Mouse (Mus musculus) gastrocnemius, postnatal 10 days (tissue): Measurements from ENCODE around the gene Olfr504. TPM values are rescaled to one million over a fixed set of nuclear protein-coding genes. Genes with fewer than 3 reads are reported as not detected.
"Not testable (repeated sequence)": the region's sequence is repeated elsewhere in the genome, so short reads cannot be mapped to it uniquely, and the experiment has no call there.

Experiments used
- DNase-seq: peaks from one replicate; pipeline ENCODE4 v3.0.0; 2021; ENCODE audit warnings: mixed read lengths
- long read RNA-seq, 2 experiments: library from polyadenylated mRNA; stranded (forward); transcript quantifications; one replicate each; pipeline ENCODE4 v2.0.0; 2021
- total RNA-seq, 2 experiments: library from RNA; stranded (reverse); gene quantifications; 2 replicates each; pipeline ENCODE4 v1.2.3; 2021

The Olfr504 gene
- total RNA-seq: not detected
- long read RNA-seq, experiment 1: 0 reads
- long read RNA-seq, experiment 2: 0 reads

GRCm38 (mm10) chr7:108565693-108566092 lies at the start of gene Olfr504:
Gene Olfr504, minus strand, starts transcription at chr7:108565793.
- DNase-seq: no peak

DNA sequence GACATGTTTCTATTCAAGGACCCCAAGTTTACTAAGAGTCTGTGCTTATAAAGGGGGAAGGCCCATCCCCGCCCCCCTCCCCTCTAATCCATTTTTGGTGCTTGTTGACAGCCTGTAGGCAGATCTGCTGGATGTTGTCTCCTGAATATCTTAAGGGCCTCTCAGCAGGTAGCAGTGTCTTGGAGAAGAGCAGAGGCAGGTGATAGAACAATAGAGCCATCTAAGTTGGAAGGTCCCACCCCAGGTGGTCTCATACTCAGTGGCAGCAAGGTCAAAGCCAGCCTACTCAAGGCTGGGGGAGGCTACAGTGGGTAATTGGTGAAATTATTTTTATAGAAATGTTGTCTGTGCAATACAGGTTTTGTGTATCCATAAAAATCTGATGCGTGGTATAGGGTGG lies 48.5 kb upstream of the Olfr504 start:
- DNase-seq: no peak

DNA sequence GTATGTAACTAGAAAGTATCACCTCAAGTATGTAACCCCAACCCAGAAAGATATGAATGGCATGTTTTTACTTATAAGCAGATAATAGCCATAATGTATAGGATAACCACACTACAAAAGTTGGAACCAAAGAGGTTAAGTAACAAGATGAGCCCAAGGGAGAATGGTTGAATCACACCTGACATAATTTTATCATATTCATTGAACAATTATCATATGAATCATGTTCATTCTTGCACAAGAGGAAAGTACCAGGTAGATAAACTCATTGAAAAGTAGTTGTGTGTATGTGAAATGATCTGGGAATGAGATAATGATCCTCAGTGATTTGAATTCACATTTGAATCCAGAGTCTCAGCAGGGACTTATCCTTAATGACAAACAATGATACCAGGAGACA lies 44.9 kb upstream of the Olfr504 start, which contains the start of gene Olfr506:
Gene Olfr506, plus strand, starts transcription at position 301 of the 400 bp plus-strand sequence.
- no peak for DNase-seq

GRCm38 (mm10) chr7:108601916-108602315 lies 36.3 kb upstream of the Olfr504 start:
- not testable (repeated sequence) for DNase-seq

GRCm38 (mm10) chr7:108589797-108590196 lies 24.2 kb upstream of the Olfr504 start:
- no peak for DNase-seq

- not testable (repeated sequence) for DNase-seq
These were observed 21.4 kb downstream of the Olfr504 start, which contains the start of gene Olfr503 for GRCm38 (mm10) chr7:108544227-108544626. Gene Olfr503, plus strand, starts transcription at chr7:108544527.

GRCm38 (mm10) chr7:108542416-108542815 lies 23.2 kb downstream of the Olfr504 start:
- no peak for DNase-seq

GRCm38 (mm10) chr7:108524965-108525364 lies 40.6 kb downstream of the Olfr504 start, which contains the start of gene Olfr502:
Gene Olfr502, minus strand, starts transcription at chr7:108525065.
- DNase-seq: no peak

Other genes starting within 250 kb of the Olfr504 start
- gene Olfr492, start 242.1 kb downstream of the Olfr504 start, total RNA-seq: not detected
- not detected for gene Olfr493, start 218.8 kb downstream of the Olfr504 start, total RNA-seq
- gene Olfr494, start 200.5 kb downstream of the Olfr504 start, total RNA-seq: not detected
- gene Olfr495, start 172.6 kb downstream of the Olfr504 start, total RNA-seq: not detected
- gene Olfr497, start 145.4 kb downstream of the Olfr504 start, total RNA-seq: not detected
- not detected for gene Olfr498, start 100.5 kb downstream of the Olfr504 start, total RNA-seq
- not detected for gene Olfr502, start 40.7 kb downstream of the Olfr504 start, total RNA-seq
- not detected for gene Olfr503, start 21.3 kb downstream of the Olfr504 start, total RNA-seq
- gene Olfr506, start 45.0 kb upstream of the Olfr504 start, total RNA-seq: not detected
- not detected for gene Olfr507, start 56.0 kb upstream of the Olfr504 start, total RNA-seq
- gene Olfr508, start 64.2 kb upstream of the Olfr504 start, total RNA-seq: not detected
- not detected for gene Olfr509, start 86.1 kb upstream of the Olfr504 start, total RNA-seq
- gene Olfr510, start 100.6 kb upstream of the Olfr504 start, total RNA-seq: not detected
- gene Olfr512, start 147.5 kb upstream of the Olfr504 start, total RNA-seq: not detected
- not detected for gene Olfr513, start 185.2 kb upstream of the Olfr504 start, total RNA-seq